Mouse (Mus musculus): Measurements from ENCODE around the gene Txndc9. TPM values are rescaled to one million over a fixed set of nuclear protein-coding genes. Genes with fewer than 3 reads are reported as not detected.
A peak's percentile ranks its signal among the peaks of the same experiment; 100 is the strongest.
"Not testable (repeated sequence)": the region's sequence is repeated elsewhere in the genome, so short reads cannot be mapped to it uniquely, and the experiment has no call there.

The Txndc9 gene
- total and polyA plus RNA-seq, 2 experiments from 2014 or later = 34.4 to 112 TPM

DNA sequence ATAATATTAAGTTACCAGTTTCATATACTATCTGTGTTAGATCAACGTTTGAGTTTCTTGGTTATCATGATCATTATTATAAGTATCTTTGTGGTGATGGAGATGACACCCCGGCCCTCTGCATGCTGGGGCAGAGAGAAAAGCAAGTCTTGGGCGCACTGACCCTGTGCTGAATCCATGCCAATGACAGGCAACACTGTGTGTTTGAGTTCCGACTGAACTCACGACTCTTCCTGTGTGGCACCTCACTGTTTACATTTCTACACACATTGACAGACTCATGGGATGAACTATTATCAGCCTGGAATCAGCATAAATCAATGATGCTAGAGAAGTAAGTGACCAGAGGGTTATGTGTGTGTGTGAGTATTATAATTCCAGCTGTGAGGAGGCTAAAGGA, 9.8 kb downstream of the Txndc9 start:
- no peaks in the 10 kb centered on the region for H3K9me3 ChIP-seq (ENCODE audit: low read length)
- H3K4me1 ChIP-seq (ENCODE audit: insufficient read depth, low read length) = no peaks in the 10 kb centered on the region
- 94% methylated on average over 5 of the region's 5 CpGs for WGBS
- ATAC-seq (ENCODE audit: low FRiP score) (no peak), DNase-seq (ENCODE audit: low spot score) (no peak)
- H3K9ac ChIP-seq (replicated peaks; ENCODE audit: low read length, poor library complexity, severe bottlenecking) = no peak overlapping the region
- H3K4me3 ChIP-seq (ENCODE audit: low read depth, low read length) = no peak overlapping the region
- H3K27ac ChIP-seq (ENCODE audit: low read depth, low read length) = no peak overlapping the region
- no peaks in the 10 kb centered on the region for H3K27me3 ChIP-seq (ENCODE audit: insufficient read depth, low read length)
- H3K36me3 ChIP-seq (ENCODE audit: insufficient read depth, low read length) = peaks cover 45% of the 10 kb centered on the region
- TF ChIP-seq CTCF (IDR thresholded peaks at IDR 0.05) = no peak
- no peak overlapping the region for H3K4me2 ChIP-seq (ENCODE audit: low read depth, low read length, poor library complexity, severe bottlenecking)

DNA sequence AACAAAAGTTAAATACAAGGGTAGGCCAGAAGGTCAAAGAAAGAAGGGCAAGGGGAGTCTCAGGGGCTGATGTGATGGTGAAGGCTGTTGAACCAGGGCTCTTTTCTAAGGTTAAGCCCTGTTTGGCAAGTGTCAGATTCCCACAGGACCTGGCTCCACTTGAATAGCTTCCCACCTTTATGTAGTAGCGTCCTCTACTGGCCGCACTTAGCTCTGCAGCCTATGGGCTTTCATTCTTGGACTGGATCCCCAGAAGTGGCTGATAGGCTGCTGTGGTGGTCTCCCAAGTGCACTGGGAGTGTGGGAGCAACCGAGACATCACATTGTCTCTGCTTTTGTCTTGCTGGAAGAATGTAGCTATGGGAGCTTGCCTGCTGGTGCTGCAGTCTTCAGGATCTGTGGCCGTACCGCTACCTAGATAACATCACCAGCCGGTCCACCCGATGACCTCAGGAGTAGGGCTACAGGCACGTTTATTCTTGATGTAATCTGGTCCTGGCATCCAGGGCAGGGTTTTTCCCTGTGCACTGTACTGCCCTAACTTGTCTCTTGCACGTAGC, 11.8 kb downstream of the Txndc9 start:
- no peaks in the 10 kb centered on the region for H3K27me3 ChIP-seq (ENCODE audit: insufficient read depth, low read length)
- ATAC-seq (ENCODE audit: low FRiP score) = no peak; the same call in 1 of the 2 replicates
- H3K4me3 ChIP-seq (ENCODE audit: low read depth, low read length) = no peak overlapping the region
- no peak overlapping the region for H3K27ac ChIP-seq (ENCODE audit: low read depth, low read length)
- H3K4me2 ChIP-seq (ENCODE audit: low read depth, low read length, poor library complexity, severe bottlenecking) = no peak overlapping the region
- no peak overlapping the region for H3K9ac ChIP-seq (replicated peaks; ENCODE audit: low read length, poor library complexity, severe bottlenecking)
- 85% methylated on average over 9 of the region's 9 CpGs for WGBS
- TF ChIP-seq CTCF (IDR thresholded peaks at IDR 0.05) = peak; percentile 77
- peak; percentile 72 for DNase-seq (ENCODE audit: low spot score)
- no peaks in the 10 kb centered on the region for H3K4me1 ChIP-seq (ENCODE audit: insufficient read depth, low read length)
- H3K9me3 ChIP-seq (ENCODE audit: low read length) = no peaks in the 10 kb centered on the region
- H3K36me3 ChIP-seq (ENCODE audit: insufficient read depth, low read length) = peaks cover 30% of the 10 kb centered on the region

DNA sequence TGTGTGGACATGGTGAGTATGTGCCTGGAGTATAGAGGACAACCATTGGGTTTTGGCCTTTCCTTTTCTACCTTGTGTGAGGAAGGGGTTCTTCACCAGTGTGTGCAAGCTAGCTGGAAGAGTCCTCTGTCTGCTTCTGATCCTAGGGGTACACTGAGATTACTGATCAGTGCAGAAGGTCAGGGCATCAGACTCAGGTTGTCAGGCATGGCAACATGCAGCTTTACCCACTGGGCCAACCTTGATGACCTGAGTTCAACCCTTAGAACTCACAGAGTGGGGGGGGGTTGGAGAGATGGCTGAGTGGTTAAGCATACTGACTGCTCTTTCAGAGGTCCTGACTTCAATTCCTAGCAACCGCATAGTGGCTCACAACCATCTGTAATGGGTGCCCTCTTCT, 13.4 kb downstream of the Txndc9 start:
- 94% methylated on average over 1 of the region's 1 CpGs for WGBS
- H3K27me3 ChIP-seq (ENCODE audit: insufficient read depth, low read length) = no peaks in the 10 kb centered on the region
- no peak overlapping the region for H3K27ac ChIP-seq (ENCODE audit: low read depth, low read length)
- DNase-seq (ENCODE audit: low spot score) = no peak
- H3K9ac ChIP-seq (replicated peaks; ENCODE audit: low read length, poor library complexity, severe bottlenecking) = no peak overlapping the region
- no peak for TF ChIP-seq CTCF (IDR thresholded peaks at IDR 0.05)
- no peaks in the 10 kb centered on the region for H3K4me1 ChIP-seq (ENCODE audit: insufficient read depth, low read length)
- 0 out of 2 replicates have a peak, but pooled peaks have one; percentile 20 for ATAC-seq (ENCODE audit: low FRiP score)
- no peaks in the 10 kb centered on the region for H3K9me3 ChIP-seq (ENCODE audit: low read length)
- no peak overlapping the region for H3K4me2 ChIP-seq (ENCODE audit: low read depth, low read length, poor library complexity, severe bottlenecking)
- peaks cover 19% of the 10 kb centered on the region for H3K36me3 ChIP-seq (ENCODE audit: insufficient read depth, low read length)
- no peak overlapping the region for H3K4me3 ChIP-seq (ENCODE audit: low read depth, low read length)

DNA sequence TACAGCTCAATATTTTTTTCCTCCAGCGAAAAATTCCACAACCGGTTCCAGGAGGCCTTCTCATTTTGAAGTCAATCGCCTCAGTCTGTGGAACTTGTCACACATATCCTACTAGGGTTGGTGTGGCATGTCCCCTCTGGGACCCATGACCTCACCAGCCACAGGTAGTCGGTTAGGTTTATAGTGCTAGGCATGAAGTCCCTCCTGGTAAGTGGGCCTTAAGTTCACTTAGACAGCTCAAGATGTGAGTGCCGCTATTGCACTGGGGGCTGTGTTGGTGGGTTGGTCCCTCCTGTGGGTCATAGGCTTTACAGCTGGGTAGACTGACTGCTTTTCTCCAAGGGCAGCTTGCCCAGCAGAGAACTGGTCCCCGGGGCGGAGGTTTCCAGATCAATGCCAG, 20.4 kb downstream of the Txndc9 start:
- 90% methylated on average over 7 of the region's 7 CpGs for WGBS
- Histone ChIP-seq H3K4me3 (ENCODE audit: low read depth, low read length) (no peak overlapping the region), H3K27ac (ENCODE audit: low read depth, low read length) (no peak overlapping the region), H3K9me3 (ENCODE audit: low read length) (no peaks in the 10 kb centered on the region), H3K27me3 (ENCODE audit: insufficient read depth, low read length) (no peaks in the 10 kb centered on the region), H3K4me2 (ENCODE audit: low read depth, low read length, poor library complexity, severe bottlenecking) (no peak overlapping the region), H3K9ac (replicated peaks; ENCODE audit: low read length, poor library complexity, severe bottlenecking) (no peak overlapping the region), H3K4me1 (ENCODE audit: insufficient read depth, low read length) (no peaks in the 10 kb centered on the region), H3K36me3 (ENCODE audit: insufficient read depth, low read length) (no peaks in the 10 kb centered on the region)
- ATAC-seq (ENCODE audit: low FRiP score) (no peak), DNase-seq (ENCODE audit: low spot score) (no peak)
- TF ChIP-seq CTCF (IDR thresholded peaks at IDR 0.05) = no peak

DNA sequence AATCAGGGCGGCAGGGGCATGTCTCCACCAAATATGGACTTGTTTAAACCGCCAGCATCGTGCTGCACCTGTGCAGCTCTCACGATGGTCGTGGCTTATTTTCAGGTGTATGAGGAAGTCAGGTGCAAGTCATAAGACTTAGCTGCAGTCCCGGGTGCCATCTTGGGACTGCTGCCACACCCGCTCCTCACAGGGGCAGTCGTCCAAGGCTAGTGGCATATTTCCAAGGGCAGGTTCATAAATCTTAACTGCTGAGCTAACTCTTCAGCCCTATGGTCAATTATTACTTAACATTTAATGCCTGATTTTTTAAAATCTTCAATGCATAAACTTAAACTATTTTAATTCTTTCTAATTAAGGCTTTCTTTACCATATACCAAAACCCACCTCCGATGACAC, 21.0 kb downstream of the Txndc9 start:
- 76% methylated on average over 9 of the region's 9 CpGs for WGBS
- not testable (repeated sequence) for ATAC-seq (ENCODE audit: low FRiP score); H3K9me3 ChIP-seq (ENCODE audit: low read length); H3K4me1 ChIP-seq (ENCODE audit: insufficient read depth, low read length); H3K27ac ChIP-seq (ENCODE audit: low read depth, low read length); H3K4me2 ChIP-seq (ENCODE audit: low read depth, low read length, poor library complexity, severe bottlenecking); DNase-seq (ENCODE audit: low spot score); H3K9ac ChIP-seq (replicated peaks; ENCODE audit: low read length, poor library complexity, severe bottlenecking); H3K4me3 ChIP-seq (ENCODE audit: low read depth, low read length); H3K27me3 ChIP-seq (ENCODE audit: insufficient read depth, low read length); H3K36me3 ChIP-seq (ENCODE audit: insufficient read depth, low read length)

DNA sequence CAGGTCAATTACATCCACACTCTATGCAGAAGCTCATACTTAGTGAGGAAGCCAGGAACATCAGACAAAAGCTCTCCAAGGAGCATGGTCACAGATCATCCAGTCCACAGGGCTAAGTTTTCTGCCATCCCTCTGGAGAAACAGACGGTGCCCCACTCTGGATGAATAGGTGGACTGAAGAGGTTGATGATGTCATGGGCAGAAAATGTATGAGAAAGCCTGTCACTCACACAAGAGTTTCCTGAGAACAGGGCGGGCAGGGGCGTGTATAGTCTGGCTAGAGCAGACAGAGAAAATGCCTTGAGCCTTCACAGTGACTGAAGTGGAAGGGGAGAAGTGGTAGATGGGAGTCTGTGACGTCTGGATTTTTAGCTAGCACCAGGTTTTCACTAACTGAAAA, 26.2 kb downstream of the Txndc9 start:
- no peak for ATAC-seq (ENCODE audit: low FRiP score)

More for the DNA sequence above, 26.2 kb downstream of the Txndc9 start:
- Histone ChIP-seq H3K9me3 (ENCODE audit: low read length) (no peaks in the 10 kb centered on the region), H3K4me3 (ENCODE audit: low read depth, low read length) (no peak overlapping the region), H3K27me3 (ENCODE audit: insufficient read depth, low read length) (no peaks in the 10 kb centered on the region), H3K4me1 (ENCODE audit: insufficient read depth, low read length) (no peaks in the 10 kb centered on the region), H3K9ac (replicated peaks; ENCODE audit: low read length, poor library complexity, severe bottlenecking) (no peak overlapping the region), H3K27ac (ENCODE audit: low read depth, low read length) (no peak overlapping the region), H3K36me3 (ENCODE audit: insufficient read depth, low read length) (no peaks in the 10 kb centered on the region), H3K4me2 (ENCODE audit: low read depth, low read length, poor library complexity, severe bottlenecking) (no peak overlapping the region)
- no peak for DNase-seq (ENCODE audit: low spot score)
- WGBS = 63% methylated on average over 4 of the region's 4 CpGs
- no peak for TF ChIP-seq CTCF (IDR thresholded peaks at IDR 0.05)

Measured in midbrain, postnatal 0 days (tissue).